Mouse (Mus musculus) kidney, adult 2 months (tissue): ENCODE data around the gene Zfp90. TPM values are rescaled to one million over a fixed set of nuclear protein-coding genes. Genes with fewer than 3 reads are reported as not detected.

Experiments
- DNase-seq: peaks from one replicate; pipeline ENCODE4 v3.0.0; 2021
- H3K27ac ChIP-seq: fragments of 200-500 bp; 2 replicates; pipeline ENCODE4 v1.5.1; 2012; ENCODE audit warnings: low read depth, low read length, control low read depth, inconsistent platforms; ENCODE audit not compliant: insufficient read depth
- H3K27me3 ChIP-seq: fragments of 200-500 bp; replicated peaks from 2 replicates; pipeline ENCODE4 v1.6.1; 2012; ENCODE audit warnings: mild to moderate bottlenecking, moderate library complexity, low read length, inconsistent platforms; ENCODE audit not compliant: control insufficient read depth, insufficient read depth
- H3K36me3 ChIP-seq: fragments of 200-500 bp; 2 replicates; pipeline ENCODE4 v1.6.1; 2012; ENCODE audit warnings: mild to moderate bottlenecking, moderate library complexity, low read length, inconsistent platforms; ENCODE audit not compliant: control insufficient read depth, insufficient read depth
- H3K4me1 ChIP-seq: fragments of 200-500 bp; 2 replicates; pipeline ENCODE4 v1.6.1; 2011; ENCODE audit warnings: low read length; ENCODE audit not compliant: control insufficient read depth, insufficient read depth
- H3K4me3 ChIP-seq: fragments of 200-500 bp; 2 replicates; pipeline ENCODE4 v1.5.1; 2011; ENCODE audit warnings: mild to moderate bottlenecking, low read depth, low read length, control low read depth; ENCODE audit not compliant: insufficient read depth
- CTCF ChIP-seq: fragments of 200-500 bp; conservative IDR thresholded peaks from 2 replicates; pipeline ENCODE4 v1.5.1; 2011; ENCODE audit warnings: low read depth, mild to moderate bottlenecking, control low read depth, low read length, moderate library complexity, mixed read lengths; ENCODE audit not compliant: insufficient read depth, insufficient read length
- POLR2A ChIP-seq: fragments of 200-500 bp; IDR thresholded peaks from one replicate; pipeline ENCODE4 v1.6.1; 2011; ENCODE audit warnings: low read depth, low read length, control low read depth
- WGBS: fragments of 180-500 bp; shearing (Covaris S2); methylation state at CpG from one replicate; pipeline ENCODE4 v1.1.7; 2018; 5-methylcytosine and 5-hydroxymethylcytosine counted together
- polyA plus RNA-seq: library from polyadenylated mRNA; depleted of rRNA; stranded (reverse); fragments of >200 nt; gene quantifications from 2 replicates; pipeline ENCODE4 v1.2.3, GENCODE M21; 2012; rRNA removed

The Zfp90 gene
- polyA plus RNA-seq, 1 experiment: 1.9 TPM

- DNase-seq: no peak
- Histone ChIP-seq H3K4me1 (no peaks in the 10 kb centered on the region), H3K36me3 (no peaks in the 10 kb centered on the region), H3K4me3 (no peak overlapping the region), H3K27ac (no peak overlapping the region), H3K27me3 (no peaks in the 10 kb centered on the region)
- TF ChIP-seq POLR2A: no peak
- TF ChIP-seq CTCF: no peak
- 78% methylated on average over 5 of the region's 5 CpGs for WGBS
These were observed 47.0 kb downstream of the Zfp90 start for GRCm38 (mm10) chr8:106462131-106462530.

GRCm38 (mm10) chr8:106463795-106464194 is 48.7 kb downstream of the Zfp90 start:
- no peak for DNase-seq
- H3K27ac ChIP-seq: no peak overlapping the region
- TF ChIP-seq CTCF (no peak), POLR2A (no peak)
- H3K4me1 ChIP-seq: no peaks in the 10 kb centered on the region
- WGBS: 75% methylated on average over 6 of the region's 6 CpGs
- H3K27me3 ChIP-seq: no peaks in the 10 kb centered on the region; the same call in 1 of the 2 replicates
- no peaks in the 10 kb centered on the region for H3K36me3 ChIP-seq
- no peak overlapping the region for H3K4me3 ChIP-seq

GRCm38 (mm10) chr8:106469485-106469884 is 54.4 kb downstream of the Zfp90 start:
- TF ChIP-seq POLR2A (no peak), CTCF (no peak)
- no peak for DNase-seq
- Histone ChIP-seq H3K27me3 (no peaks in the 10 kb centered on the region; the same call in 1 of the 2 replicates), H3K36me3 (no peaks in the 10 kb centered on the region), H3K4me3 (no peak overlapping the region), H3K4me1 (no peaks in the 10 kb centered on the region), H3K27ac (no peak overlapping the region)
- 61% methylated on average over 7 of the region's 7 CpGs for WGBS

- no peaks in the 10 kb centered on the region; the same call in 1 of the 2 replicates for H3K27me3 ChIP-seq
- no peaks in the 10 kb centered on the region for H3K36me3 ChIP-seq
- no peaks in the 10 kb centered on the region for H3K4me1 ChIP-seq
- H3K27ac ChIP-seq: no peak overlapping the region
- WGBS: 75% methylated on average over 5 of the region's 5 CpGs
- no peak for TF ChIP-seq CTCF
- no peak for TF ChIP-seq POLR2A
- no peak overlapping the region for H3K4me3 ChIP-seq
- DNase-seq: no peak
These were observed 58.9 kb downstream of the Zfp90 start for GRCm38 (mm10) chr8:106474001-106474400.

Other genes with a start within 250 kb of the Zfp90 start
- gene Slc7a6, start 246.5 kb upstream of the Zfp90 start, polyA plus RNA-seq: 8.2 and 9.8 TPM in 2 replicates
- 10.0 and 11.3 TPM in 2 replicates for gene Slc7a6os, start 204.4 kb upstream of the Zfp90 start, polyA plus RNA-seq
- 17.3 and 17.7 TPM in 2 replicates for gene Prmt7, start 204.4 kb upstream of the Zfp90 start, polyA plus RNA-seq
- 0.84 and 1.1 TPM in 2 replicates for gene Smpd3, start 77.3 kb upstream of the Zfp90 start, polyA plus RNA-seq
- not detected in 2 replicates for gene 6030452D12Rik, start 85.2 kb downstream of the Zfp90 start, polyA plus RNA-seq
- gene Cdh3, start 95.6 kb downstream of the Zfp90 start, polyA plus RNA-seq: 5.0 and 5.5 TPM in 2 replicates
- gene Gm10073, start 158.1 kb downstream of the Zfp90 start, polyA plus RNA-seq: 34.0 and 102 TPM in 2 replicates
- gene Cdh1, start 188.0 kb downstream of the Zfp90 start, polyA plus RNA-seq: 68.7 and 81.7 TPM in 2 replicates